Mouse (Mus musculus) heart, adult 2 months (tissue): ENCODE measurements at regions not wholly inside any gene's neighbourhood (a gene's known extent, or its start where the extent isn't known, plus 50 kb on each side); places are given as distances from the start of the nearest gene placed in this dataset.

ENCODE experiments used
- EP300 ChIP-seq: fragments of 200-500 bp; IDR thresholded peaks from 2 replicates; pipeline ENCODE4 v1.6.1; 2011; ENCODE audit warnings: low read depth, low read length, control low read depth; ENCODE audit not compliant: insufficient read depth
- POLR2A ChIP-seq: fragments of 200-500 bp; IDR thresholded peaks from 2 replicates; pipeline ENCODE4 v1.6.1; 2011; ENCODE audit warnings: mild to moderate bottlenecking, low read depth, low read length, control low read depth; ENCODE audit not compliant: insufficient read depth

- TF ChIP-seq EP300 (no peak), POLR2A (no peak)
Measured at GRCm38 (mm10) chr1:83701696-83702404, 293.9 kb upstream of the Sphkap start.
